Mouse (Mus musculus) kidney, adult 2 months (tissue): ENCODE measurements at regions not wholly inside any gene's neighbourhood (a gene's known extent, or its start where the extent isn't known, plus 50 kb on each side); places are given as distances from the start of the nearest gene placed in this dataset.

Experiments
- CTCF ChIP-seq: fragments of 200-500 bp; conservative IDR thresholded peaks from 2 replicates; pipeline ENCODE4 v1.5.1; 2011; ENCODE audit warnings: low read depth, mild to moderate bottlenecking, control low read depth, low read length, moderate library complexity, mixed read lengths; ENCODE audit not compliant: insufficient read depth, insufficient read length
- POLR2A ChIP-seq: fragments of 200-500 bp; IDR thresholded peaks from one replicate; pipeline ENCODE4 v1.6.1; 2011; ENCODE audit warnings: low read depth, low read length, control low read depth

DNA sequence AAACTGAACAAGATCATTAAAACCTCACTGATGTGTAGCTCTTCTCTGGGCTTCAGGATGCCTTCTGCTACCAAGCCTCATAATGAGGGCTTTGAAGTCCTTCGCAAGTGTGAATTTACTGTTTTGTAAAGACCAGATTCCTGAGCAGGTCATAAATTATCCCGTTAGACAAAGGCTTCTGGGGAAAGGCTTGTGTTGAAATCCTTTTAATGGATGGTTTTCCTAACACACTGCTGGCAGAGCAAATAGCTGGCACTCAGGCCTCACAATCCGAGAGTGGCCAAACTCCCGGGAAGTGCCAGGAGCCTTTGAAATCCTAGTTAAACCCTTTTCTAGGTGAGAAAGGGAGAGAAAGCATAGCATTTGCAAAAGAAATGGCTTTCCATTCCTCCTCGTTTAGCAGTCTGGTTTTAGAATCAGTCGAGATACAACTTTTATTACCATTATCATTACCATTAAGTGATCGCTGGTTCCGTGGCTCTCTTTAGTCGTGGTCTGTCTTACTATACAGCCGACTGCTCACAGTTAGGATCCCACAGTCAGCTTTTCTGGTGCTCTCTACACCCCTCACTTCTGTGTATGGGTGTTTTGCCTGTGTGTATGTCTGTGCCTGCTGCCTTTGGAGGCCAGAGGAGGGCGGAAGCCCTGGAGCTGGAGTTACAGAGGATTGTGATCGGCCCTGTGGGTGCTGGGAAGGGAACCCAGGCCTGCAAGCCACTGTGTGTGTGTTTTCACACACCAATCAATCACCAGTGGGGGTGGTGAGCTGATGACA lies 73.2 kb downstream of the Foxb1 start:
- TF ChIP-seq CTCF, result no peak
- no peak for TF ChIP-seq POLR2A
